Mouse (Mus musculus) embryonic facial prominence, embryonic 12.5 days (tissue): ENCODE results near the gene Gm10775. TPM values are rescaled to one million over a fixed set of nuclear protein-coding genes. Genes with fewer than 3 reads are reported as not detected.

ENCODE experiments used
- ATAC-seq: fragments of 200-750 bp; cut with Nextera tagmentation; 2 replicates; pipeline ENCODE4 v1.8.0; 2017; ENCODE audit not compliant: insufficient number of reproducible peaks, insufficient read depth, low FRiP score, low TSS enrichment
- H3K27ac ChIP-seq: fragments of 300-500 bp; sonication (generic); 2 replicates; pipeline ENCODE4 v1.5.1; 2016; ENCODE audit warnings: mild to moderate bottlenecking
- H3K27me3 ChIP-seq: fragments of 300-500 bp; sonication (generic); 2 replicates; pipeline ENCODE4 v1.6.1; 2016; ENCODE audit warnings: mild to moderate bottlenecking, moderate library complexity
- H3K36me3 ChIP-seq: fragments of 300-500 bp; sonication (generic); 2 replicates; pipeline ENCODE4 v1.6.1; 2016; ENCODE audit warnings: mild to moderate bottlenecking
- H3K4me1 ChIP-seq: fragments of 300-500 bp; sonication (generic); 2 replicates; pipeline ENCODE4 v1.6.1; 2016
- H3K4me2 ChIP-seq: fragments of 300-500 bp; sonication (generic); replicated peaks from 2 replicates; pipeline ENCODE4 v1.6.1; 2016; ENCODE audit warnings: mild to moderate bottlenecking, moderate library complexity
- H3K4me3 ChIP-seq: fragments of 300-500 bp; sonication (generic); 2 replicates; pipeline ENCODE4 v1.5.1; 2016; ENCODE audit warnings: mild to moderate bottlenecking
- H3K9ac ChIP-seq: fragments of 300-500 bp; sonication (generic); 2 replicates; pipeline ENCODE4 v1.6.1; 2016; ENCODE audit warnings: mild to moderate bottlenecking, moderate library complexity
- H3K9me3 ChIP-seq: fragments of 300-500 bp; sonication (generic); 2 replicates; pipeline ENCODE4 v1.6.1; 2016; ENCODE audit warnings: mild to moderate bottlenecking, moderate library complexity
- WGBS: fragments of 180-500 bp; shearing (Covaris S2); methylation state at CpG from one replicate; pipeline ENCODE4 v1.1.7; 2016; 5-methylcytosine and 5-hydroxymethylcytosine counted together
- polyA plus RNA-seq: library from polyadenylated mRNA; unstranded; fragments of >200 nt; fragmentation: Nextera tagmentation; extraction: Ambion mirVana; gene quantifications from 2 replicates; pipeline ENCODE4 v1.2.1, GENCODE M21; 2016

The Gm10775 gene
- polyA plus RNA-seq, 1 experiment from 2014 or later = not detected

DNA sequence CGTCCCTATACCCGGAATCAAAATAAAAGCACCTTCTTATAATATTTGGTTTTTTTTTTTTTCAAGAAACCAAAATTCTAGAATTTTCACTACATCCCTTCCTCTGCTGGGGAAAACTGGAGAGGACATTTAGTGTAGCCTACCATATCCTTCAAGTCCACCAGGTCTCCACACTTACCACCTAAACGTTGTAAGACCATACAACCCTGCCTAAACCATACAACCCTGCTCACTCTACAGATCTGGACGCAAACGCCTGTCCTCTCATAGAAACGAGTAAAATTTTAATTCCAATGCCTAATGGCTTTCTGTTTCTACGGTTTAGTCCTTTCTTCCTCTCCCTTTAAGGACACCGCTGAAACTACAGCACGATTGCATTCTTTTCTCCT lies 18.6 kb downstream of the Gm10775 start:
- no peaks in the 10 kb centered on the region for H3K4me1 ChIP-seq
- H3K36me3 ChIP-seq = peaks cover 21% of the 10 kb centered on the region
- WGBS = 15% methylated on average over 9 of the region's 9 CpGs
- peaks cover 20% of the 10 kb centered on the region for H3K9me3 ChIP-seq
- H3K27me3 ChIP-seq = no peaks in the 10 kb centered on the region
- peak overlapping the region; percentile 84; the same call in 1 of the 2 replicates for H3K27ac ChIP-seq
- no peak for ATAC-seq
- peak overlapping the region; percentile 67 for H3K4me3 ChIP-seq
- peak overlapping the region; percentile 66 for H3K9ac ChIP-seq
- peak overlapping the region; percentile 51 for H3K4me2 ChIP-seq

DNA sequence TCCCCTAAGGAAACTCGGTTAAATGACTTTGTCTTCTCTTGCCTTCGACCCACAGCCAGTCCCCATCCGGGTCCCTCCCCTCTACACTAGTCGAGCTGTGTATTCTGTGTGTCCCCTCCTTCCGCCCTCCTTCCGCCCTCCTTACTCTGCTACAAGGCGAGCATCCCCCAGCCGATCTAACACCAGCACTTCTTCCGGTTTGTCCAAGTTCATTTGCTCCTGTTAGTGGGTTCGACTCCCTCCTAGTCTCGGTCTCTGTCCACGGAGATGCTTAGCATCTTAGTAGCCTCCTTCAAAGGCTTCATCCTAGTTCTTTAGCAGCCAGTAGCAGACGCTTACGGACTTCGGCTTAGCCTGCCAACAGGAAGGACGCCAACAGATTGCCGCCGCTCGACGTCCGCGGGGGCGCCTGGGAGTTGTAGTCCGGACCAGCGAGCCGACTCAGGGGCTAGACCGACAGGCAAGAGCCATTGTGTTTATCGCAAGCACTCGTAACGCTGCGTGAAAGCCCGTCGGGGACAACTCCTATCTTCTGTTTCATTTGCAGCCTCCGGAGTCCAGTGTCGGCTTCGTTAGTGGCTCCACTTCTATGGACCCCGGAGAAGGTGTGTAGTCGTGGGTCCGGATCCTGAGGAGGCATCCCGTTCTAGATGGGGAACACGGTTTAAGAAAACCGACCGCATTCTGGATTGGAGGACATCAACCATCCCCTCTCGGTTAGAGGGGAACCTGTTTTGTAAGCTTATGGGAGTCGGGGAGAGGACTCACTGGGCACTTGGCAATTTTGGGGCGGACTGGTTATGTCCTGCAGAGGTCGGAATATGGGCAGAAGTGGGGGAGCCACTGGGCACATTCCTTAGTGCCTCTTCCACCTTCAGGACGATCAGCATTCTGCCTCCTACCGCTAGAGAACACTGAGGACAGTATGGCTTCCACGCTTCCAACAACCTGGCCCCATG lies 19.3 kb downstream of the Gm10775 start, which contains the start of gene Zfp369:
Gene Zfp369, plus strand, starts transcription at position 432 of the 959 bp plus-strand sequence.
- H3K9ac ChIP-seq = peak within 1 kb of the TSS; percentile 66
- H3K27me3 ChIP-seq = no peaks in the 10 kb centered on the region
- H3K27ac ChIP-seq = peak within 1 kb of the TSS; percentile 84
- peaks cover 15% of the 10 kb centered on the region for H3K36me3 ChIP-seq
- peak within 1 kb of the TSS; percentile 51 for H3K4me2 ChIP-seq
- H3K4me1 ChIP-seq = no peaks in the 10 kb centered on the region
- WGBS = under 1% methylated on average over 50 of the region's 50 CpGs
- ATAC-seq = peak; percentile 98
- peaks cover 14% of the 10 kb centered on the region for H3K9me3 ChIP-seq
- peak within 1 kb of the TSS; percentile 67 for H3K4me3 ChIP-seq

DNA sequence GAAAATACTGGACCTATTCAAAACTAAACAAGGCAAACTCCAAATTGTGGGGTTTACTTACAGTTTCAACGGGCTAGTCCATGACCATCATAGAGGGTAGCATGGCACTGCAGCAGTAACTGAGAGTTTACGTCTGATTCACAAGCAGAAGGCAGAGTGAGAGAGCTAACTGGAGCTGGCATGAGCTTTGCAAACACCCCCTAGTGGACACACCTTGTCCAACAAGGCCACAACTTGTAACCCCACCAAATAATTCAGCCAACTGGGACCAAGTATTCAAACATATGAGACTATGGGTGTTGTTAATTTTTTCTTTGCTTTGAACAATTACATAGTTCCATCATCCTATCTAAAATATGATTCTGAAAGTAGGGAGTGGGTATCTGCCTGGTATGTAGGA lies 27.4 kb downstream of the Gm10775 start:
- 88% methylated on average over 2 of the region's 2 CpGs for WGBS
- H3K27me3 ChIP-seq = no peaks in the 10 kb centered on the region
- no peak overlapping the region for H3K4me2 ChIP-seq
- no peak overlapping the region for H3K4me3 ChIP-seq
- peaks cover 56% of the 10 kb centered on the region for H3K9me3 ChIP-seq
- no peak for ATAC-seq
- H3K4me1 ChIP-seq = no peaks in the 10 kb centered on the region
- no peak overlapping the region for H3K9ac ChIP-seq
- H3K36me3 ChIP-seq = peaks cover 70% of the 10 kb centered on the region
- no peak overlapping the region for H3K27ac ChIP-seq

DNA sequence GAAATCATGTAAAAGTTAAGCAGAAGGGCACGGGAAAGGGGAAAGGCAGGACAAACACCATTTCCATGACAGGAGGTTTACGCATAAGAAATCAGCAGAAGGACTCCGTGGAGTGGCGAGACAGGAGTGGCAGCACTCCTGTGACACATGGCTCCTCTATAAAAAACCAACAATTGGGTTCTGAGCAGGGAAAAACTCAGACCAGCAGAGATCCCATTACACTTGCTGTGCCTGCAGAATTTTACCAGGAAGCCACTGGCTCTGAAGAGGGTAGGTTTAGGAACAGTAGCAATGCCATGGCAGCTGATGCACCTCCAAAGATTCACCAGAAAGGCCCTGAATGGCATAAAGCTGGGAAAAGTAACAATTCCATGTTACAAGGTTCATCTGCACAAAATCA lies 37.0 kb downstream of the Gm10775 start:
- H3K9me3 ChIP-seq = peaks cover 67% of the 10 kb centered on the region
- 94% methylated on average over 4 of the region's 4 CpGs for WGBS

More for the DNA sequence above, 37.0 kb downstream of the Gm10775 start:
- no peaks in the 10 kb centered on the region for H3K4me1 ChIP-seq
- H3K36me3 ChIP-seq = peaks cover 62% of the 10 kb centered on the region
- H3K4me2 ChIP-seq = no peak overlapping the region
- H3K4me3 ChIP-seq = no peak overlapping the region
- H3K27me3 ChIP-seq = no peaks in the 10 kb centered on the region
- ATAC-seq = no peak
- H3K9ac ChIP-seq = no peak overlapping the region
- H3K27ac ChIP-seq = no peak overlapping the region

Other genes with a start within 250 kb of the Gm10775 start
- not detected in 2 replicates for gene Spata31d1c, start 226.5 kb upstream of the Gm10775 start, polyA plus RNA-seq
- gene Prss47, start 206.8 kb upstream of the Gm10775 start, polyA plus RNA-seq = not detected in 2 replicates
- gene Mfsd14b, start 146.6 kb upstream of the Gm10775 start, polyA plus RNA-seq = 57.1 and 60.5 TPM in 2 replicates
- gene Olfr465-ps1, start 121.5 kb upstream of the Gm10775 start, polyA plus RNA-seq = not detected in 2 replicates
- not detected in 2 replicates for gene Olfr466, start 109.3 kb upstream of the Gm10775 start, polyA plus RNA-seq
- gene Nlrp4f, start 53.6 kb upstream of the Gm10775 start, polyA plus RNA-seq = not detected in 2 replicates
- 19.2 and 20.8 TPM in 2 replicates for gene Zfp369, start 19.3 kb downstream of the Gm10775 start, polyA plus RNA-seq